Mouse (Mus musculus): ENCODE measurements at regions not wholly inside any gene's neighbourhood (a gene's known extent, or its start where the extent isn't known, plus 50 kb on each side); places are given as distances from the start of the nearest gene placed in this dataset.
"Not testable (repeated sequence)": the region's sequence is repeated elsewhere in the genome, so short reads cannot be mapped to it uniquely, and the experiment has no call there.

- ATAC-seq (ENCODE audit: insufficient number of reproducible peaks, low FRiP score, low TSS enrichment): no peak
These were observed 174.7 kb upstream of the Trpc7 start for GRCm38 (mm10) chr13:57070479-57070878.

GRCm38 (mm10) chr13:57061656-57062055 is 165.9 kb upstream of the Trpc7 start:
- no peak for ATAC-seq (ENCODE audit: insufficient number of reproducible peaks, low FRiP score, low TSS enrichment)

DNA sequence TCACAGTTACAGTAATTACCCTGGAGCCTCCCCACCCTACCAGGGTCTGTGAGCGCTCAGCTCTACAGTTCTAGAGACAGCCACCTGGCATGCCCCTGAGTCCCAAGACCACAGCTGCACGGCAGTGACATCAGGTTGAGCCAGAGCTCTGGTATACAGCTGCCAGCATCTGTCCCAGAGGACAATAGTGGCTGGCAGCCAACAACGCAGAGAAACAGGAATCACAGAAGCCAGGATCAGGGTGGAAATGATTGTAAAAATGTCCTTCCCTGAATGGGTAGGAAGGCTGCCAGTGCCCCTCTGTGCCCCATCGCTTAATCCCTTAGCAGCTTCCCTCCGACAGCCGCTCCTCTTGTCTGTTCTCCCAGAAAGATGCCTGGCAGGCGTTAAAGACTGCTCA is 165.3 kb upstream of the Trpc7 start:
- no peak for ATAC-seq (ENCODE audit: insufficient number of reproducible peaks, low FRiP score, low TSS enrichment)

DNA sequence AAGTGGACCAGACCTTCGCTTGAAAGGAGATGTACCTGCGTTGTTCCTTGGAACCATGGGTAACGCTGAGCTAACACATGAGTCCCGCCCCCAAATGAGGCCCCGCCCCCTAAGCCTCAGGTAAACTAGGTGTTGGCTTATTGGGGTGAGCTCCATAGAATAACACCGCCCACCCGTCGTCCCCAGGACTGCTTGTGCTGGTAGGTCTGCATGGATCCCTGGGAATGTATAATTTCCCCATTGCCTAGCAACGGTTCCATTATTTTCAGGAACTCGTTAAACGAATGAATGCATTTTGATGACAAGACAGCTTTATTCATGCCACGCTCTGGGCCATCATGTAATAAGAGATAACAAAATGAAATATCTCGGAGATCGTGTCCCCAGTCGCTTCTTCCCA is 161.0 kb upstream of the Trpc7 start:
- ATAC-seq (ENCODE audit: insufficient number of reproducible peaks, low FRiP score, low TSS enrichment): no peak

DNA sequence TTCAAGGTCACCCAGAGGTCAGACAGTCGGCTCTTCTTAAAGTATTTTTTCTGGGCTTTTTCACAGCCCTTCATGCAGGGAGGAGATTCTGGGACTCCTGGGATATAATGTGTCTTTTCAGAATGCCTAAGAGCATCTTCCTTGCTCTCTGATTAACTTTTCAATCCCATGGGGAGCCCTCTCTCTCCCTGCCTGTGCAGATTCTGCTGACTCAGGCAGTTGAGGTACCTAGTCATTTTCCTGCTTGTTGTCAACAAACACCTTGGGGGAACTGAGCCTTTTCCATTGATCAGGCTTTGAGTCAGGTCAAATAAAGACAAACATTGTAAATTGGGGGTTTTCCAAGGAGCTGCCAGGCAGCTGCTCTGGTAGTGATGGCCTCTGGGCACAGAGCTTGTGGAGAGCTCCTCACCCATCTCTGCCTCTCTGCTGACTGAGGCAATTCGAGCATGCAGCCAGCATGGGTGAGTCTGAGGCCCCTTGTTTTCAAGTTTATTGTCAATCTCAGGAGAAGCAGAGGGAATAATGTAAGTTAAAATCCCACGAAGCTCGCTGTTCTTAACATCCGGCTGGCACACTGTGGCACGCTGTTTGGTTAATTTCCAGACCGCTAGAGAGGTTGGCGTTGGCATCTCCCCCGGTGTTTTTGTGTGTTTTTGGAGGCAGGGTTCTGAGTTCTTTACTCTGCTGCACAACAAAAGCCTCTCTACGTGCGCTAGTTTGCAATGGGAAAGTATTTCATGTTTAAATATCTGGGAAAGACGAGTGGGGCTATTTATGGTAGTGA is 159.8 kb upstream of the Trpc7 start:
- no peak for ATAC-seq (ENCODE audit: insufficient number of reproducible peaks, low FRiP score, low TSS enrichment)

- ATAC-seq (ENCODE audit: insufficient number of reproducible peaks, low FRiP score, low TSS enrichment): no peak
These were observed 157.6 kb upstream of the Trpc7 start for GRCm38 (mm10) chr13:57053361-57053760.

DNA sequence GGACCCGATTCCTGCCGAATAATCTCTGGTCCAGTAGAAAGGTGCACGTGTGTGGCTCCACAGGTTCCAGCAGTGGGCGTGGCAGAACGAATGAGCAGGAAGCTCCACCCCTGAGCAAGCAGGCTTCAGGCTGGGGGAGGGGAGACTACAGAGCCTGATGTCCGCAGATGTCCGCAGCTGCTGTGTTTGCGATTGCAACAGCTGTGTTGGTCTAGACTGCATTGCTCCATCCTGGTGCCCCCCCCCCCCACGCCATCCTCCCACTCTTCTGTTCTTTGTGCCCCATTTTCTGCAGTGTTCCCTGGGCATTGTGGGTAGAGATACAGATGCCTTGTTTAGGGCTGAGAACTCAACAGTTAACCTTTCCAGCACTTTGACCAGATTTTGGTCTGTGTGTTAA is 150.3 kb upstream of the Trpc7 start:
- not testable (repeated sequence) for ATAC-seq (ENCODE audit: insufficient number of reproducible peaks, low FRiP score, low TSS enrichment)

GRCm38 (mm10) chr13:57044455-57044854 is 148.7 kb upstream of the Trpc7 start:
- no peak for ATAC-seq (ENCODE audit: insufficient number of reproducible peaks, low FRiP score, low TSS enrichment)

- no peak for ATAC-seq (ENCODE audit: insufficient number of reproducible peaks, low FRiP score, low TSS enrichment)
These were observed 147.7 kb upstream of the Trpc7 start for GRCm38 (mm10) chr13:57043316-57043974.

DNA sequence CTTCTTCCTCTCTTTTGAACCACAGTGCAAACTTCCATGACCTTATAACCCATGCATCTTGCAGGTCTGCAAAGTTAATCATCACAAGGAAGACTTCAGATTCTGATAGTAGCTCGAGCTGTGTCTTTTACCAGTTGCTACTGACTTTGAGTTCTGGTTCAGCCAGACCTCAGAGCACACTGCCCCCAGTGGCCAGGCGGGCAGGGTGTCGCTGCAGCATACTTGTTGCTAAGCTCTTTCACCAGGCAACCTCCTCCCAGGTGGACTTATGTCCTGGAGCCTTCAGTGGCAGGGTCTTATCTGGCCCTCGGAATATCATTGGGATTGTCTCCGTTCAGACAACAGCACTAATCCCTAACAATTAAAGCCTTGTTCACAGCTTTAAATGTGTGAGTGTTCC is 146.7 kb upstream of the Trpc7 start:
- ATAC-seq (ENCODE audit: insufficient number of reproducible peaks, low FRiP score, low TSS enrichment): no peak

DNA sequence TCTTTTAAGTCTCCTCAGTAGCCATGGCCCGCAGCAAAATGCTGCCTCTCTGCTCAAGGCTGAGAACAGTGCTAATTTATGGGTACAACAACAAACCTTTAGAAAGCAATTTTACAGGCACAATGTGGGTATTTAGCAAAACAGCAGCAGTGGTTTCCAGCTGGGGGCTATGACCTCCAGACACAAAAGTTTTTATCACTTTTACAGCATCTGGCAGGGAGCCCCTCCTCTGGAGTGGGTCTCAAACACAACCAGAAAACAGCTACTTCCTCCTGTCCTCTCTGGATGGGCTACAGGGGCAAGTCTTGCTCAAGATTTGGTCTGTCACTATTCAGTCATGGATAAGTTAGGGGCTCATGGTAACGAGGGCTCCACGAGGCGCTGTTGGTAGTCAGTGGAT is 137.1 kb upstream of the Trpc7 start:
- no peak for ATAC-seq (ENCODE audit: insufficient number of reproducible peaks, low FRiP score, low TSS enrichment)

GRCm38 (mm10) chr13:57017553-57018341 is 122.0 kb upstream of the Trpc7 start:
- ATAC-seq (ENCODE audit: insufficient number of reproducible peaks, low FRiP score, low TSS enrichment): no peak

DNA sequence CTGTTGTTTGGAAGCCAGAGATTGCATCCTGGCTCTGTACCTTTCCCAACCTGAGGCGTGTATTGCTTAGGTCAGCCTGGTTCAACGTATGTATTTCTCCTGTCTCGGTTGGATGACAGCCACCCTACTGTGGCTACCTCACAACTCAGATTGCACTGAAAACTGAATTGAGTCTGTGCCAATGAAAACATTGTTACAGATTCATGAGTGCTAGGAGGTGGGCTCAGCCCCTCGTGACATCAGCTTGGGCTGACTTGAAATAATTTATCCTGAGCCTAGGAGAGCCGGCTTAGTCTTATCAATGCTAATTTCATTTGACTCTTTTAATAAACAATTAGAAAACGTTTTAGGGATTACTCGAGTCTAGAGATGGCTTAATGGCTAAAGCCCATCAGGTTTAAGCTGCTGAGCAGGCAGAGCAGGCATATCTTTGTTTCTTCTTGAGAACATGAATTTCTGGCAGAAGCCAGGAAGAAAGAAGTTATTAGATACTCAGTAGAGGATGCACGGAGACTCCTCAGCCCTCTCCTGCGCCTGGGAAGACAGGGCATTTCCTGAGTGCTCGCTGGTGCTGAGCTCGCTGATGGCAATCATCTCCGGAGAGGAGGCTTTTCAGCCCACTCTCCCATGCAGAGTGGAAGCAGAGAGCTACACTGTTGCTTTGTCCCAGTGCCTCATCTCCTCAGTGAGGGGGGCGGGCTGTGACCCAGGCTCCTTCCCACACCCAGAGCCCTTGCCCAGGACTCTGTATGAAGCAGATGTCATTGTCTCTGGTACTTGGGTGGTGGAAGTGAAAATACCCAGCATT is 120.9 kb upstream of the Trpc7 start:
- ATAC-seq (ENCODE audit: insufficient number of reproducible peaks, low FRiP score, low TSS enrichment): no peak

DNA sequence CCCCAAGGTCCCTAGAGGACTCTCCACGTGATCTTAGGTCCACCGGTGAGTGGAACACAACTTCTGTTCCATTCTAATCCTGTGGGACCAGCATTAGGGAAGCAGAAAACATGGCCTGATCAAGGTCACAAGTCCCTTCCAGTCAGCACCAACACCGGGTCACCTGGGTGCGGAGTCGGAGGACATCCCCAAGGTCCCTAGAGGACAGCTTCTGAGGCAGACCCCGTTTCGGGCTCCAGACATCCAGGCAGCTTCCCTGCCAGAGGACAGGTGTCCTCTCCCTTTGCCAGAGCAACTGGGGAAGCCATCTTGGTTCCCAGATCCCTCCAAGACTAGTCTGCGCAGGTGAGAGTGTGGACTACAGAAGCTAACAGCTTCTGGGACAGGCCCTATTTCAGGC is 111.4 kb upstream of the Trpc7 start:
- ATAC-seq (ENCODE audit: insufficient number of reproducible peaks, low FRiP score, low TSS enrichment): not testable (repeated sequence)

DNA sequence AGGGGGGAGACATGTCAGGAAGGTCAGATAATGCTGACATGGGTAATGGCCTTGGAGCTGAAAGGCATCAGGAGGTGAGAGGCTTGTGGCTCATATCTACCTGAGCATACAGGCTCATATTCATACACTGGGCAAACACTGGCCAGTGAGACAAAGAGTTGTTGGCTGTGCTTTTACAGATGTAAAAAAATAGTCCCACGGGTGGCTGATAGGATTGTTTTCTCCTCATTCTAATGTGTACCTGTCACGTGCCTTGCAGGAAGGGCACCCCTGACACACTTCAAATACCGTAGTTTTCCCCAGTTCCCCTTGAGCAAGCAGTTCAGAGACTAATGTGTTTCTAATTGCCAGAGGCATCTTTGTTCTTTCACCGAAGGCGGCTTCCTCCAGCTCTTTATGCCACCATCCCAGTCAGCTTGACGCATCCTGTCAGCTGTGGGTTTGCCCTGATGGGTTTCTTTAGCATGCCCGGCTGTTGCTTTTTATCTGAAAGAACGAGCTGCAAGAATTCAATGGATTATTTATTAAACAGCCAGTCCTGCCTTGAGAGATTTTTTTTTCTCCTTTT is 107.9 kb upstream of the Trpc7 start:
- ATAC-seq (ENCODE audit: insufficient number of reproducible peaks, low FRiP score, low TSS enrichment): no peak

DNA sequence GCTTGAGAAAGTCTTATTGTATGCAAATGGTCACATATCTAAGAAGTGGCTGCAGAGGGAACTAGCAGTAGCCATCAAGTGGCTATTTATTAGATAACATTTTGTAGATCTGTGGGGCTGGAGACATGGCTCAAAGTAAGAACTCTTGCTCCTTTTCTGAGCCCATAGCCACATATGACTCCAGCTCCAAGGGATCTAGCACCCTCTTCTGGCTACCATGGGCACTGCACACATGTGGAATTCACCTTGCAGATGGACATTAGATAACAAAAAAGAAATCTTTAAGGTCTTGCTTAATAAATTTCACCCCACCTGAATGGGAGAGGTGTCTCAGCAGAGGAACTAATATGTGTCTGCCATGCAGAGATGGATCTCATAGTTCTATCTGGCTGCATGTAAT is 96.2 kb upstream of the Trpc7 start:
- ATAC-seq (ENCODE audit: insufficient number of reproducible peaks, low FRiP score, low TSS enrichment): no peak

GRCm38 (mm10) chr13:56974063-56974462 is 78.3 kb upstream of the Trpc7 start:
- no peak for ATAC-seq (ENCODE audit: insufficient number of reproducible peaks, low FRiP score, low TSS enrichment)

DNA sequence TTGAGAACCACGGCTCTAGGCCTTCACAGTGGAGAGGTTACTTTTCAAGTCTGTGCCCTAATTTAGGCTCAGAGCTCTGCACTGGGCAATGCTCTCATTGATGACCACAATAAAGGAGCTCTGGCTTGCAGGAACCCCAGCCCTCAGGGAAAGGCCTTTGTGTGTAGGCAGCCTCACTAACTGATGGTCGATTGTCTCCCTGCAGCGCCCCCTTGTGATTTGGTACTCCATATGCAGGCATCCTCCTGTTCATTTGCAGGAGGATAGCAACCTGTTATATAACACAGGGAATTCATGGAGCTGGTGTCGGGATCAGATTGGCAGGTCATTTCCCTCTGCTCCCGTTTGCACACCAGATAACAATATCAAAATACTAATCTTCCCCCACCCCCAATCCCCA is 59.6 kb upstream of the Trpc7 start:
- no peak for ATAC-seq (ENCODE audit: insufficient number of reproducible peaks, low FRiP score, low TSS enrichment)

DNA sequence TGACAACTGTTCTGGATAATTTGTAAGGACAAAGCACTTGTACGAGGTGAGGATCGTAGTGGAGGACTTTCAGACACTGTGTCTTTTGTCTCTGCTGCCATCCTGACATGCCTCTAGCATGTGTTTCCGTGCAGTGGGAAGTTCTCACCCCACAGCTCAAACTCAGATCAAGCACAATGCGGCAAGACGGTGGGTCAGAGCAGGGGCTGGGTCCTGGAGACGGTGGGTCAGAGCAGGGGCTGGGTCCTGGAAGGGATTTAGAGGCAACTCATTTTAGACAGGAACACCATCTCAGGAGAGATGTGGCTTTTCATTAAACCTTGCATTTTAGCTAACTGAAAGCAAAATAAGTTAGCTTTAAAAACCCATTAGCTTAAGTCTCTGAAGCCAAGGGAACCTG is 52.3 kb upstream of the Trpc7 start:
- ATAC-seq (ENCODE audit: insufficient number of reproducible peaks, low FRiP score, low TSS enrichment): no peak

DNA sequence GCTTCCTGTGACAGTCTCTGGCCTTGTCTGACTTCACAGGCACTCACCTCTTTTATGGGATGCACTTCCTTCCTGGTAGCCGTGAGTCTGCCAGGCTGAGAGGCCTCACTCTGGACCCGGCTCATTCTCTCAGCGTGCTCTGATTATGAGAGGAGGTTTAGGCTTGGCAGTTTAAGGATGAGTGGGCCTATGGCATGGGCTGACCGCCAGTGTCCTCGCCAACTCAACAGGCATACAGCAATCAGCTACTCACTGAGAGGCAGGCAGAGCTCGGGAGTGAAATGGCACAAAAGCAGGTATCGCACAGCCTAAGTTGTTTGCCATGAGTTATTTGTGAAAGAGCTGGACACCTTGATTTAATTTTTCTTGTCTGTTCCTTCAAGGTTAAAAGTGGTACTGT is 51.5 kb upstream of the Trpc7 start:
- ATAC-seq (ENCODE audit: insufficient number of reproducible peaks, low FRiP score, low TSS enrichment): no peak
